ENCODE assay signal across 27 mouse cellular contexts in the genomic region with DNA sequence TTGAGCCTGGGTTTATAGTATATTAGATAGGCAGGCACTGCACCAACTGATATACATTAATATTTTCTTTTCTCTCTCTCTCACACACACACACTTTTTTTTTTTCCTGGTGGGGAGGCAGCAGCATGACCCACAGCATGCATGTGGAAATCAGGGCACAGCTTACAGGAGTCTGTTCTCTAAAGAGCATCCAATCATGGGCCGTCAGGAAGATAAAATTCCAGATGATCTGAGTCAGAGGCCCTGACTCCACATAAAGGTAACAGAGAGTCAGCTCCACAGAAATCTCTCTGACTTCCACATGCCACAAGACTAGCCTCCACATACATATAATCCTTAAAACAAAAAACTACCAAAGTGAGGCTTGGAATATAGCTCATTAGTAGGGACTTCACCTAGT. TPM values are rescaled to one million over a fixed set of nuclear protein-coding genes. Genes with fewer than 3 reads are reported as not detected.
DNase-seq lines count a peak whose midpoint lies in the region; ATAC-seq and TF ChIP-seq lines count a peak whose summit lies in the region.
"Had no signal": no experiment of that assay in that cellular context is flagged by ENCODE, and none has a peak within 500 bp of the region (broad histone marks: within the 10 kb centered on the region; RNA-seq: fewer than 3 reads in every experiment).

No protein-coding gene starts in this region.

- no peak overlapping the region for H3K4me3 ChIP-seq in gastrocnemius, adult 2 months
- no peak overlapping the region for H3K4me3 ChIP-seq in heart, embryonic 16.5 days (ENCODE audit: low read length)
- H3K4me3 ChIP-seq: embryonic facial prominence, embryonic 10.5 days; forebrain, embryonic 15.5 days; hindbrain, embryonic 13.5 days; limb, embryonic 12.5 days; midbrain, embryonic 10.5 days; myocyte; neural tube, embryonic 13.5 days had no signal

- no peak for TF ChIP-seq CTCF in gastrocnemius, adult 2 months (IDR thresholded peaks at IDR 0.05)

- H3K27ac ChIP-seq in gastrocnemius, adult 2 months: peak overlapping the region; percentile 87
- H3K27ac ChIP-seq in heart, embryonic 16.5 days (ENCODE audit: low read length): peak overlapping the region; percentile 51
- H3K27ac ChIP-seq: embryonic facial prominence, embryonic 10.5 days; hindbrain, embryonic 13.5 days; limb, embryonic 12.5 days; midbrain, embryonic 10.5 days; neural tube, embryonic 13.5 days had no signal

- ATAC-seq in heart, embryonic 16.5 days (replicated peaks; ENCODE audit: extremely low read depth, insufficient read depth, low FRiP score): no peak
- ATAC-seq: CD4-positive, CD25-positive, alpha-beta regulatory T cell, adult 4 months; forebrain, embryonic 15.5 days; midbrain, embryonic 16.5 days had no signal

- intact Hi-C loops in gastrocnemius, adult 2 months (cut with DNase I): no loop called here
- intact Hi-C loops in gastrocnemius, postnatal 14 days (cut with DNase I; ENCODE audit: low total_unique reads): no loop called here

- WGBS in heart, embryonic 16.5 days: 23% methylated on average over 1 of the region's 1 CpGs

- peak; percentile 50 for DNase-seq in adrenal gland, adult 2 months
- DNase-seq in adrenal gland, adult 8-10 months: no peak
- no peak for DNase-seq in gastrocnemius, adult 2 months
- DNase-seq in gastrocnemius, postnatal 14 days: no peak
- no peak for DNase-seq in heart, adult 9 months (ENCODE audit: low spot score in 2 of 2)
- peak; percentile 24 for DNase-seq in NIH3T3 (ENCODE audit: low read depth)
- no peak for DNase-seq in kidney, adult 11 months
- DNase-seq: cerebellum, postnatal 10 days; gastrocnemius, postnatal 36 days; heart, postnatal 36 days; kidney, postnatal 25 days; lung, adult 18-20 months; lung, postnatal 10 days; retina, postnatal 1 day; right cerebral cortex, postnatal 25 days; spleen, adult 18-20 months had no signal

- peaks cover 21% of the 10 kb centered on the region for H3K4me1 ChIP-seq in heart, embryonic 16.5 days (ENCODE audit: control insufficient read depth, insufficient read depth, low read length)
- H3K4me1 ChIP-seq: embryonic facial prominence, embryonic 10.5 days; limb, embryonic 12.5 days; midbrain, embryonic 10.5 days had no signal

- H3K36me3 ChIP-seq in heart, embryonic 16.5 days (ENCODE audit: control insufficient read depth, insufficient read depth): peaks cover 10% of the 10 kb centered on the region

- no peaks in the 10 kb centered on the region for H3K27me3 ChIP-seq in heart, embryonic 16.5 days (ENCODE audit: control insufficient read depth, insufficient read depth, low read length)
- H3K27me3 ChIP-seq: forebrain, embryonic 15.5 days; hindbrain, embryonic 13.5 days; limb, embryonic 12.5 days; neural tube, embryonic 13.5 days had no signal

- no peaks in the 10 kb centered on the region for H3K9me3 ChIP-seq in heart, embryonic 16.5 days (replicated peaks; ENCODE audit: control insufficient read depth, low read length)
- H3K9me3 ChIP-seq: embryonic facial prominence, embryonic 10.5 days; forebrain, embryonic 15.5 days; hindbrain, embryonic 13.5 days; limb, embryonic 12.5 days; midbrain, embryonic 10.5 days; neural tube, embryonic 13.5 days had no signal

- H3K9ac ChIP-seq in heart, embryonic 16.5 days (ENCODE audit: low read length): no peak overlapping the region
- H3K9ac ChIP-seq: forebrain, embryonic 15.5 days; hindbrain, embryonic 13.5 days; limb, embryonic 12.5 days; neural tube, embryonic 13.5 days had no signal

- no peak overlapping the region for H3K4me2 ChIP-seq in heart, embryonic 16.5 days (ENCODE audit: low read depth, low read length)
- H3K4me2 ChIP-seq: forebrain, embryonic 15.5 days; hindbrain, embryonic 13.5 days; limb, embryonic 12.5 days; liver, embryonic 11.5 days; neural tube, embryonic 13.5 days had no signal

RNA-seq across cellular contexts. Expression of a gene that starts 16.9 kb away (rescaled TPM):
- total RNA-seq in adrenal gland, adult 2 months (2021): 100 to 1,000 TPM; 152 to 182 TPM
- polyA plus RNA-seq in adrenal gland, adult 2 months (2012; rRNA removed): 172 and 205 TPM in 2 replicates
- 100 to 1,000 TPM; 109 to 191 (median 172) TPM for total RNA-seq in adrenal gland, adult 8-10 months (2022)
- total RNA-seq in gastrocnemius, adult 2 months (2021): 10 to 100 TPM; 68.3 to 69.8 TPM
- total RNA-seq in gastrocnemius, postnatal 14 days (2021): 10 to 100 TPM; 52.1 to 58.4 TPM
- 89.4 and 103 TPM in 2 replicates for polyA plus RNA-seq in heart, embryonic 16.5 days (2015; fragmentation: Nextera tagmentation; extraction: Ambion mirVana)

Comparison
In these comparisons a context has a peak if more than half of its experiments do, and no peak if none do; other contexts are left out.
1. DNase-seq: peak in adrenal gland, adult 2 months (single experiment) and NIH3T3 (single experiment); none in adrenal gland, adult 8-10 months (single experiment), gastrocnemius, adult 2 months (single experiment), gastrocnemius, postnatal 14 days (single experiment), heart, adult 9 months (0 of 2) and kidney, adult 11 months (single experiment).